Mouse (Mus musculus) stomach, embryonic 14.5 days (tissue): ENCODE measurements around the gene Cdkl1. TPM values are rescaled to one million over a fixed set of nuclear protein-coding genes. Genes with fewer than 3 reads are reported as not detected.
A peak's percentile ranks its signal among the peaks of the same experiment; 100 is the strongest.

Experiments used
- ATAC-seq: fragments of 200-750 bp; cut with Nextera tagmentation; 2 replicates; pipeline ENCODE4 v1.8.0; 2017; ENCODE audit warnings: low read depth, moderate TSS enrichment; ENCODE audit not compliant: insufficient number of reproducible peaks, insufficient read depth, low FRiP score
- H3K27ac ChIP-seq: fragments of 300-500 bp; sonication (generic); 2 replicates; pipeline ENCODE4 v1.5.1; 2014; ENCODE audit warnings: mild to moderate bottlenecking, low read length, moderate library complexity, mixed read lengths
- H3K27me3 ChIP-seq: fragments of 300-500 bp; sonication (generic); 2 replicates; pipeline ENCODE4 v1.6.1; 2014; ENCODE audit warnings: low read length, control low read depth, mixed read lengths; ENCODE audit not compliant: control insufficient read depth, insufficient read depth
- H3K36me3 ChIP-seq: fragments of 300-500 bp; sonication (generic); 2 replicates; pipeline ENCODE4 v1.6.1; 2014; ENCODE audit warnings: mild to moderate bottlenecking, control low read depth, low read length, moderate library complexity, mixed read lengths; ENCODE audit not compliant: control insufficient read depth, insufficient read depth
- H3K4me1 ChIP-seq: fragments of 300-500 bp; sonication (generic); 2 replicates; pipeline ENCODE4 v1.6.1; 2014; ENCODE audit warnings: low read length, control low read depth, mixed read lengths; ENCODE audit not compliant: control insufficient read depth, insufficient read depth
- H3K4me2 ChIP-seq: fragments of 300-500 bp; sonication (generic); replicated peaks from 2 replicates; pipeline ENCODE4 v1.6.1; 2014; ENCODE audit warnings: low read depth, low read length, control low read depth
- H3K4me3 ChIP-seq: fragments of 300-500 bp; sonication (generic); 2 replicates; pipeline ENCODE4 v1.5.1; 2014; ENCODE audit warnings: low read depth, low read length, control low read depth
- H3K9ac ChIP-seq: fragments of 300-500 bp; sonication (generic); replicated peaks from 2 replicates; pipeline ENCODE4 v1.6.1; 2014; ENCODE audit warnings: low read depth, mild to moderate bottlenecking, control low read depth, low read length, moderate library complexity, mixed read lengths
- H3K9me3 ChIP-seq: fragments of 300-500 bp; sonication (generic); 2 replicates; pipeline ENCODE4 v1.6.1; 2016; ENCODE audit warnings: low read depth, low read length, control low read depth; ENCODE audit not compliant: control insufficient read depth
- WGBS: fragments of 180-500 bp; shearing (Covaris S2); extraction: QIAGEN DNeasy Blood & Tissue Kit; methylation state at CpG from one replicate; pipeline ENCODE4 v1.1.7; 2014; 5-methylcytosine and 5-hydroxymethylcytosine counted together
- polyA plus RNA-seq: library from polyadenylated mRNA; unstranded; fragments of >200 nt; fragmentation: Nextera tagmentation; extraction: Ambion mirVana; gene quantifications from 2 replicates; pipeline ENCODE4 v1.2.1, GENCODE M21; 2014

Cdkl1 gene
- polyA plus RNA-seq, 1 experiment from 2014 or later, result 1.1 TPM

GRCm38 (mm10) chr12:69724711-69725460 lies 66.2 kb downstream of the Cdkl1 start, which contains the start of the genes L2hgdh and Atp5s:
Gene L2hgdh (minus strand): TSS chr12:69724873.
Gene Atp5s (plus strand): TSS chr12:69724950.
- Histone ChIP-seq H3K4me3 (peak within 1 kb of the TSS; percentile 75), H3K27ac (peak within 1 kb of the TSS; percentile 79), H3K36me3 (no peaks in the 10 kb centered on the region; the same call in 1 of the 2 replicates), H3K4me1 (peaks cover 8% of the 10 kb centered on the region; the same call in 1 of the 2 replicates), H3K9me3 (peaks cover 2% of the 10 kb centered on the region; the same call in 1 of the 2 replicates), H3K4me2 (peak within 1 kb of the TSS; percentile 86), H3K9ac (peak within 1 kb of the TSS; percentile 67), H3K27me3 (no peaks in the 10 kb centered on the region)
- under 1% methylated on average over 57 of the region's 60 CpGs for WGBS
- ATAC-seq, result peak; percentile 96

GRCm38 (mm10) chr12:69724018-69724710 lies 66.9 kb downstream of the Cdkl1 start:
- 3% methylated on average over 24 of the region's 24 CpGs for WGBS
- no peak overlapping the region for H3K27ac ChIP-seq

GRCm38 (mm10) chr12:69723376-69723775 lies 67.7 kb downstream of the Cdkl1 start:
- Histone ChIP-seq H3K4me1 (peaks cover 8% of the 10 kb centered on the region; the same call in 1 of the 2 replicates), H3K27ac (no peak overlapping the region), H3K4me3 (no peak overlapping the region), H3K36me3 (no peaks in the 10 kb centered on the region; the same call in 1 of the 2 replicates), H3K4me2 (peak overlapping the region; percentile 86), H3K9ac (no peak overlapping the region), H3K27me3 (no peaks in the 10 kb centered on the region), H3K9me3 (peaks cover 7% of the 10 kb centered on the region; the same call in 1 of the 2 replicates)
- WGBS, result 54% methylated on average over 2 of the region's 2 CpGs
- no peak for ATAC-seq

More at GRCm38 (mm10) chr12:69724018-69724710, 66.9 kb downstream of the Cdkl1 start:
- Histone ChIP-seq H3K9ac (peak overlapping the region; percentile 45), H3K4me1 (peaks cover 8% of the 10 kb centered on the region; the same call in 1 of the 2 replicates), H3K27me3 (no peaks in the 10 kb centered on the region), H3K4me2 (peak overlapping the region; percentile 86), H3K9me3 (peaks cover 7% of the 10 kb centered on the region; the same call in 1 of the 2 replicates), H3K4me3 (peak overlapping the region; percentile 75), H3K36me3 (no peaks in the 10 kb centered on the region; the same call in 1 of the 2 replicates)
- ATAC-seq, result no peak; the same call in none of the 2 replicates

- ATAC-seq, result no peak
- Histone ChIP-seq H3K4me3 (no peak overlapping the region), H3K27me3 (no peaks in the 10 kb centered on the region), H3K4me1 (peaks cover 8% of the 10 kb centered on the region; the same call in 1 of the 2 replicates), H3K9ac (no peak overlapping the region), H3K9me3 (peaks cover 7% of the 10 kb centered on the region; the same call in 1 of the 2 replicates), H3K27ac (no peak overlapping the region), H3K4me2 (no peak overlapping the region), H3K36me3 (no peaks in the 10 kb centered on the region; the same call in 1 of the 2 replicates)
- 87% methylated on average over 3 of the region's 3 CpGs for WGBS
Observed at GRCm38 (mm10) chr12:69722857-69723256, 68.2 kb downstream of the Cdkl1 start.

GRCm38 (mm10) chr12:69713628-69714027 lies 77.4 kb downstream of the Cdkl1 start:
- no peak overlapping the region for H3K4me2 ChIP-seq
- H3K4me3 ChIP-seq, result no peak overlapping the region
- H3K9me3 ChIP-seq, result no peaks in the 10 kb centered on the region
- H3K4me1 ChIP-seq, result no peaks in the 10 kb centered on the region
- no peak for ATAC-seq
- H3K36me3 ChIP-seq, result no peaks in the 10 kb centered on the region; the same call in 1 of the 2 replicates
- no peaks in the 10 kb centered on the region for H3K27me3 ChIP-seq
- no peak overlapping the region for H3K9ac ChIP-seq
- no peak overlapping the region for H3K27ac ChIP-seq

GRCm38 (mm10) chr12:69704799-69705458 lies 86.1 kb downstream of the Cdkl1 start:
- Histone ChIP-seq H3K4me1 (no peaks in the 10 kb centered on the region), H3K27ac (no peak overlapping the region), H3K4me2 (no peak overlapping the region), H3K9me3 (no peaks in the 10 kb centered on the region), H3K27me3 (no peaks in the 10 kb centered on the region), H3K4me3 (no peak overlapping the region), H3K9ac (no peak overlapping the region), H3K36me3 (no peaks in the 10 kb centered on the region)
- peak; percentile 82 for ATAC-seq
- 81% methylated on average over 11 of the region's 11 CpGs for WGBS

- Histone ChIP-seq H3K4me3 (no peak overlapping the region), H3K4me2 (no peak overlapping the region), H3K4me1 (no peaks in the 10 kb centered on the region), H3K27ac (no peak overlapping the region), H3K27me3 (no peaks in the 10 kb centered on the region), H3K9ac (no peak overlapping the region), H3K36me3 (peaks cover 3% of the 10 kb centered on the region; the same call in 1 of the 2 replicates), H3K9me3 (no peaks in the 10 kb centered on the region)
- ATAC-seq, result no peak
- WGBS, result 81% methylated on average over 6 of the region's 6 CpGs
Observed at GRCm38 (mm10) chr12:69698352-69698751, 92.7 kb downstream of the Cdkl1 start.
